Mouse (Mus musculus) hindbrain, postnatal 0 days (tissue): Measurements from ENCODE around the gene Nav2. TPM values are rescaled to one million over a fixed set of nuclear protein-coding genes. Genes with fewer than 3 reads are reported as not detected.

Source experiments
- ATAC-seq: fragments of 200-750 bp; cut with Nextera tagmentation; 2 replicates; pipeline ENCODE4 v1.8.0; 2017; ENCODE audit warnings: mild to moderate bottlenecking, moderate TSS enrichment, moderate library complexity
- DNase-seq: peaks from one replicate; pipeline ENCODE4 v3.0.0-alpha.2; 2015; ENCODE audit warnings: low spot score
- H3K27ac ChIP-seq: fragments of 300-500 bp; sonication (generic); 2 replicates; pipeline ENCODE4 v1.5.1; 2014; ENCODE audit warnings: mild to moderate bottlenecking
- H3K27me3 ChIP-seq: fragments of 300-500 bp; sonication (generic); 2 replicates; pipeline ENCODE4 v1.6.1; 2014; ENCODE audit warnings: low read length, mixed read lengths; ENCODE audit not compliant: insufficient read depth
- H3K36me3 ChIP-seq: fragments of 300-500 bp; sonication (generic); 2 replicates; pipeline ENCODE4 v1.6.1; 2014; ENCODE audit warnings: low read length, mixed read lengths; ENCODE audit not compliant: insufficient read depth
- H3K4me1 ChIP-seq: fragments of 300-500 bp; sonication (generic); 2 replicates; pipeline ENCODE4 v1.6.1; 2014; ENCODE audit warnings: antibody characterized with exemption, low read length, mixed read lengths; ENCODE audit not compliant: insufficient read depth
- H3K4me2 ChIP-seq: fragments of 300-500 bp; sonication (generic); 2 replicates; pipeline ENCODE4 v1.6.1; 2014; ENCODE audit warnings: low read depth, mild to moderate bottlenecking, low read length, moderate library complexity, mixed read lengths
- H3K4me3 ChIP-seq: fragments of 300-500 bp; sonication (generic); 2 replicates; pipeline ENCODE4 v1.5.1; 2014; ENCODE audit warnings: low read length
- H3K9ac ChIP-seq: fragments of 300-500 bp; sonication (generic); replicated peaks from 2 replicates; pipeline ENCODE4 v1.6.1; 2014; ENCODE audit warnings: mild to moderate bottlenecking, low read length, moderate library complexity, mixed read lengths
- H3K9me3 ChIP-seq: fragments of 300-500 bp; sonication (generic); 2 replicates; pipeline ENCODE4 v1.6.1; 2016; ENCODE audit warnings: low read length, mixed read lengths
- CTCF ChIP-seq: IDR thresholded peaks from 2 replicates; pipeline ENCODE4 v1.5.1; 2016; ENCODE audit warnings: antibody characterized with exemption, control low read depth, low read depth
- WGBS: fragments of 180-500 bp; shearing (Covaris S2); extraction: QIAGEN DNeasy Blood & Tissue Kit; methylation state at CpG from one replicate; pipeline ENCODE4 v1.1.7; 2014; 5-methylcytosine and 5-hydroxymethylcytosine counted together
- polyA plus RNA-seq: library from polyadenylated mRNA; unstranded; fragments of >200 nt; fragmentation: Nextera tagmentation; extraction: Ambion mirVana; gene quantifications from 2 replicates; pipeline ENCODE4 v1.2.1, GENCODE M21; 2015
- total RNA-seq: library from RNA; depleted of rRNA; stranded (reverse); fragments of >200 nt; gene quantifications from 2 replicates; pipeline ENCODE4 v1.2.3, GENCODE M21; 2014

Nav2 gene
- total and polyA plus RNA-seq, 2 experiments from 2014 or later = 20.1 to 64.7 TPM

- Histone ChIP-seq H3K27ac (peak overlapping the region; percentile 66), H3K27me3 (no peaks in the 10 kb centered on the region), H3K9me3 (no peaks in the 10 kb centered on the region), H3K4me1 (peaks cover 17% of the 10 kb centered on the region; the same call in 1 of the 2 replicates), H3K36me3 (no peaks in the 10 kb centered on the region), H3K9ac (peak overlapping the region; percentile 2), H3K4me2 (peak overlapping the region; percentile 49), H3K4me3 (peak overlapping the region; percentile 18)
- ATAC-seq = peak; percentile 53; the same call in 1 of the 2 replicates
- 6% methylated on average over 24 of the region's 24 CpGs for WGBS
- DNase-seq = peak; percentile 61
- no peak for TF ChIP-seq CTCF
Measured at GRCm38 (mm10) chr7:49522411-49523114, 614.0 kb downstream of the Nav2 start.

GRCm38 (mm10) chr7:49523115-49523445, 614.6 kb downstream of the Nav2 start:
- Histone ChIP-seq H3K27ac (peak overlapping the region; percentile 66), H3K27me3 (no peaks in the 10 kb centered on the region), H3K4me3 (peak overlapping the region; percentile 18), H3K36me3 (no peaks in the 10 kb centered on the region), H3K4me2 (peak overlapping the region; percentile 49), H3K9ac (no peak overlapping the region; the same call in 1 of the 2 replicates), H3K4me1 (peaks cover 17% of the 10 kb centered on the region; the same call in 1 of the 2 replicates), H3K9me3 (no peaks in the 10 kb centered on the region)
- TF ChIP-seq CTCF = no peak
- no peak for ATAC-seq
- WGBS = 19% methylated on average over 4 of the region's 4 CpGs
- no peak for DNase-seq

GRCm38 (mm10) chr7:49523729-49524128, 615.2 kb downstream of the Nav2 start:
- ATAC-seq (0 out of 2 replicates have a peak, but pooled peaks have one; percentile 24), DNase-seq (peak; percentile 42)
- Histone ChIP-seq H3K27me3 (no peaks in the 10 kb centered on the region), H3K27ac (peak overlapping the region; percentile 66), H3K9me3 (no peaks in the 10 kb centered on the region), H3K4me2 (peak overlapping the region; percentile 49), H3K4me1 (peaks cover 17% of the 10 kb centered on the region; the same call in 1 of the 2 replicates), H3K36me3 (no peaks in the 10 kb centered on the region), H3K9ac (no peak overlapping the region), H3K4me3 (peak overlapping the region; percentile 18; the same call in 1 of the 2 replicates)
- 24% methylated on average over 5 of the region's 5 CpGs for WGBS
- TF ChIP-seq CTCF = no peak

GRCm38 (mm10) chr7:49525348-49526100, 617.0 kb downstream of the Nav2 start:
- 52% methylated on average over 11 of the region's 11 CpGs for WGBS
- DNase-seq (peak; percentile 41), ATAC-seq (peak; percentile 57)
- Histone ChIP-seq H3K4me1 (peaks cover 17% of the 10 kb centered on the region; the same call in 1 of the 2 replicates), H3K4me3 (no peak overlapping the region), H3K4me2 (peak overlapping the region; percentile 7; the same call in 1 of the 2 replicates), H3K9ac (no peak overlapping the region), H3K9me3 (no peaks in the 10 kb centered on the region), H3K27me3 (no peaks in the 10 kb centered on the region), H3K27ac (peak overlapping the region; percentile 71; the same call in 1 of the 2 replicates), H3K36me3 (no peaks in the 10 kb centered on the region)
- TF ChIP-seq CTCF = no peak

GRCm38 (mm10) chr7:49526101-49526499, 617.6 kb downstream of the Nav2 start:
- no peak overlapping the region for H3K4me2 ChIP-seq
- 81% methylated on average over 4 of the region's 4 CpGs for WGBS
- H3K36me3 ChIP-seq = no peaks in the 10 kb centered on the region
- peaks cover 17% of the 10 kb centered on the region; the same call in 1 of the 2 replicates for H3K4me1 ChIP-seq
- no peak overlapping the region for H3K9ac ChIP-seq
- no peak for ATAC-seq
- H3K27ac ChIP-seq = peak overlapping the region; percentile 71; the same call in 1 of the 2 replicates
- DNase-seq = no peak
- H3K27me3 ChIP-seq = no peaks in the 10 kb centered on the region
- no peak overlapping the region for H3K4me3 ChIP-seq
- no peak for TF ChIP-seq CTCF
- H3K9me3 ChIP-seq = no peaks in the 10 kb centered on the region

GRCm38 (mm10) chr7:49527495-49527894, 619.0 kb downstream of the Nav2 start:
- Histone ChIP-seq H3K4me3 (no peak overlapping the region), H3K4me2 (no peak overlapping the region), H3K36me3 (no peaks in the 10 kb centered on the region), H3K27me3 (no peaks in the 10 kb centered on the region), H3K9ac (no peak overlapping the region), H3K9me3 (no peaks in the 10 kb centered on the region), H3K4me1 (0 out of 2 replicates have a peak, but pooled peaks cover 5% of the 10 kb centered on the region), H3K27ac (no peak overlapping the region)
- 23% methylated on average over 4 of the region's 4 CpGs for WGBS
- no peak for ATAC-seq
- no peak for DNase-seq
- TF ChIP-seq CTCF = no peak
